Mouse (Mus musculus) stomach, postnatal 0 days (tissue): ENCODE results near the gene Rlf.

Experiments used
- CTCF ChIP-seq: IDR thresholded peaks from 2 replicates; pipeline ENCODE4 v1.5.1; 2016; ENCODE audit warnings: antibody characterized with exemption, low read depth, mild to moderate bottlenecking, moderate library complexity
- EP300 ChIP-seq: optimal IDR thresholded peaks from 2 replicates; pipeline ENCODE3; 2016; ENCODE audit warnings: antibody characterized with exemption

DNA sequence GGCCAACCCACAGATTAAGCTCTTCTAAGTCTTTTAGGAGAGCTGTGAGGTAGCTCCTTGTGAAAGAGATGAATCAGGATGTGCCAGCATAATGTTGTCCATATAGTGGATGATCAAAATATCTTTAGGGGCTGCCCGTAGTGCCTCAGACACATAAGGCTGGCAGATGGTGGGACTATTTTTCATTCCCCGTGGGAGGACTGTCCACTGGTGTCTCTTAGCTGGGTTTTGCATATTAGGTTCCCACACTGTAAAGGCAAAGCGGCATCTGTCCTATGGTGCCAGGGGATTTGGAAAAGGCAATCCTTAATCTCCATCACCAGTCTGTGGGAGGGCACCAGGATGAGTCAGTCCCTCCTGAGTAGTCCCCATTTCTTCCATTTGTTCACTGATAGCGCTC lies 111.6 kb downstream of the Rlf start:
- no peak for TF ChIP-seq CTCF
- TF ChIP-seq EP300, result no peak
